Mouse (Mus musculus): ENCODE results near the gene Gpat3.

DNA sequence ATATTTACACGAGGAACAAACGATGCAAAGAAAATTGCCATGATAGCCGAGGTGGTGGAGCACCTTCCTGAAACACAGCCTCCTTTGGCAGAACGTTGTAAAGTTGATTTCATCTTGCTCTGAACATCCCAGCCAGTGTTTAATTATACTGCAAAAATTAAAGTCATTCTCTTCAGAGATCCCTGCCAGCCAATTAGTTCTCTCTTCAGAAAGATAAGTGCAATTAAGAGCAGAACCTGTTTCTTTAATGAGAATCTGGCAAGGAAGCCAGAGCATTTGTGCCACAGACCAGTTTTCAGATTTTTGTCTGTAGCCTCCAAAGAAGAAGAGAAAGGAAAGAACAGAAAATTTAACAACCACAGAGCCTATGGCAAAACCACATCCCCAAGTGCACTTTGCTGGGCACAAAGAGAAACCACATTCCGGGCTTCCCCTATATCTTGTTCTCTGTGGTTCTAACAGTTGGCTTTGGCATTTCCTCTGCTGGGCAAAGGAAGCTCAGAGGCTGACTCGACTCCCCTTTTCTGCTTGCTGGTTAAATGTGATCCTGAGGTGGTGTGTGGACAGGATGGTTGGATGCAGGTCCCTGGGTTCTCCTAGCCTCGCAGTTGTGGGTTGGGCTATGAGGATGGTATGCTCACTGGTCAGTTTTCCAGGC is 40.9 kb downstream of the Gpat3 start:
- no peak for TF ChIP-seq CTCF (IDR thresholded peaks at IDR 0.05; ENCODE audit: borderline replicate concordance, insufficient read depth, low read depth, low read length)
- TF ChIP-seq POLR2A (IDR thresholded peaks at IDR 0.05; ENCODE audit: borderline replicate concordance, insufficient read depth, low read length): no peak
